Mouse (Mus musculus) brain, embryonic 14.5 days (tissue): Measurements from ENCODE around the gene Plce1.

ENCODE experiments used
- CTCF ChIP-seq: fragments of 200-500 bp; IDR thresholded peaks from 2 replicates; pipeline ENCODE4 v1.5.1; 2012; ENCODE audit warnings: inconsistent platforms, mild to moderate bottlenecking, moderate library complexity, borderline replicate concordance; ENCODE audit not compliant: insufficient read depth, insufficient read length; ENCODE audit errors: extremely low read depth
- POLR2A ChIP-seq: fragments of 200-500 bp; IDR thresholded peaks from 2 replicates; pipeline ENCODE4 v1.6.1; 2012; ENCODE audit warnings: mild to moderate bottlenecking, inconsistent platforms, borderline replicate concordance; ENCODE audit not compliant: poor library complexity, insufficient read depth, insufficient read length, severe bottlenecking; ENCODE audit errors: extremely low read depth

GRCm38 (mm10) chr19:38480731-38481621, at the start of gene Plce1:
- 0 out of 2 replicates have a peak, but pooled peaks have one; percentile 14 for TF ChIP-seq POLR2A
- no peak for TF ChIP-seq CTCF
